8 mouse cellular contexts compared by ENCODE assay signal in the genomic region with DNA sequence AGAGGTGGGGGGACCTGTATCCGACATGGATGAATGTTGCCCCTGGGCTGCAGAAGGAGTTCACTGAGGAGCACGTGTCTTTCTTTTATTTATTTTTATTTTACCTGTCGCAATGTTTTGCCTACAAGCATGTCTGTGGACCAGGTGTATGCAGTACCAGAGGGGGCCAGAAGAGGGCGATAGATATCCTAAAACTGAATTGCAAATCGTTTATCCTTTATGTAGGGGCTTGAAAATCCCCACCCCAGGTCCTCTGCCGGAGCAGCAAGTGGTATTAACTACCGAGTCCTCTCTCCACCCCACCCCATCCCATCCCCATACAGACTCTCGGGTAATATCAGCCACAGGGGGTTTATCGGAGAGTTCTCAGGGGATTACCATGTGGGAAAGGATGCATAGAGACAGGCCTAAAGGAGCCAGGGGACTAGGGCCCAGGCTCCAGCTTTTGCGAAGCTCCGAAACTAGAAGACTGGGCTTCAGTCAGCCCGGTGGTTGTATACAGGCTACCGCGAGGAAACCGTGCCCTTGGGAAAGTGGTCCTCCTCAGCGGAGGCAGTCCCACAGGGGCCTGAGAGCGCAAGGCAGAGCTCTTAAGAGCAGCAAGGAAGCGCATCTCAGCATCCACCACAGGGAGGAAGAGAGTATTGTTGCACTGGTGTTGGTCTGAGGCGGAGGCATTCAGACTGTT. TPM values are rescaled to one million over a fixed set of nuclear protein-coding genes. Genes with fewer than 3 reads are reported as not detected.
A peak's percentile ranks its signal among the peaks of the same experiment; 100 is the strongest.
DNase-seq lines count a peak whose midpoint lies in the region; ATAC-seq and TF ChIP-seq lines count a peak whose summit lies in the region.

No protein-coding gene starts in this region.

- 26% methylated on average over 19 of the region's 19 CpGs for WGBS in heart, embryonic 10.5 days
- 33% methylated on average over 19 of the region's 19 CpGs for WGBS in kidney, postnatal 0 days
- WGBS in liver, adult 2 months: 30% methylated on average over 19 of the region's 19 CpGs
- WGBS in stomach, embryonic 15.5 days: 32% methylated on average over 19 of the region's 19 CpGs

- H3K4me1 ChIP-seq in heart, embryonic 10.5 days: no peaks in the 10 kb centered on the region; the same call in 1 of the 2 replicates
- no peaks in the 10 kb centered on the region for H3K4me1 ChIP-seq in kidney, postnatal 0 days (replicated peaks; ENCODE audit: insufficient read depth, low read length)
- H3K4me1 ChIP-seq in liver, adult 2 months (ENCODE audit: control insufficient read depth, insufficient read depth, low read length): peaks cover 3% of the 10 kb centered on the region
- H3K4me1 ChIP-seq in stomach, embryonic 15.5 days: no peaks in the 10 kb centered on the region

- TF ChIP-seq POLR2A in liver, adult 2 months (IDR thresholded peaks at IDR 0.05; ENCODE audit: extremely low read depth, insufficient read depth, low read length): no peak

- TF ChIP-seq CTCF in kidney, postnatal 0 days (IDR thresholded peaks at IDR 0.05; ENCODE audit: low read depth): peak; percentile 78
- TF ChIP-seq CTCF in liver, adult 2 months (IDR thresholded peaks at IDR 0.05; ENCODE audit: low read depth, low read length): peak; percentile 51

- H3K9ac ChIP-seq in kidney, postnatal 0 days (ENCODE audit: low read depth, low read length): no peak overlapping the region
- H3K9ac ChIP-seq in liver, adult 2 months (ENCODE audit: low read depth, low read length): no peak overlapping the region
- H3K9ac ChIP-seq in stomach, embryonic 15.5 days: no peak overlapping the region

- peak overlapping the region; percentile 45 for H3K4me2 ChIP-seq in kidney, postnatal 0 days (ENCODE audit: low read length)
- H3K4me2 ChIP-seq in stomach, embryonic 15.5 days: peak overlapping the region; percentile 34

- peak overlapping the region; percentile 40; the same call in 1 of the 2 replicates for H3K4me3 ChIP-seq in heart, embryonic 10.5 days
- H3K4me3 ChIP-seq in kidney, postnatal 0 days (replicated peaks; ENCODE audit: low read depth, low read length): no peak overlapping the region
- H3K4me3 ChIP-seq in liver, adult 2 months (ENCODE audit: insufficient read depth, low read depth, low read length): no peak overlapping the region
- H3K4me3 ChIP-seq in stomach, embryonic 15.5 days (replicated peaks): no peak overlapping the region

- DNase-seq in 416B (ENCODE audit: low read depth): peak; percentile 68
- DNase-seq in adrenal gland, adult 8-10 months: peak; percentile 32
- peak; percentile 69 for DNase-seq in embryo, embryonic 9.5 days (ENCODE audit: extremely low spot score)
- DNase-seq in heart, embryonic 10.5 days (ENCODE audit: low spot score): no peak
- peak; percentile 47 for DNase-seq in kidney, postnatal 0 days (ENCODE audit: low spot score)
- DNase-seq in liver, adult 2 months (ENCODE audit: extremely low read depth, low read depth, low spot score): peak; percentile 45
- DNase-seq in natural killer cell, adult 2 months (ENCODE audit: low spot score in 2 of 2): peak; percentile 54 to 73

- H3K36me3 ChIP-seq in heart, embryonic 10.5 days: no peaks in the 10 kb centered on the region
- H3K36me3 ChIP-seq in kidney, postnatal 0 days (ENCODE audit: insufficient read depth, low read length): no peaks in the 10 kb centered on the region
- no peaks in the 10 kb centered on the region for H3K36me3 ChIP-seq in liver, adult 2 months (ENCODE audit: control insufficient read depth, insufficient read depth, low read length)
- no peaks in the 10 kb centered on the region for H3K36me3 ChIP-seq in stomach, embryonic 15.5 days

- H3K9me3 ChIP-seq in heart, embryonic 10.5 days: no peaks in the 10 kb centered on the region
- H3K9me3 ChIP-seq in kidney, postnatal 0 days (replicated peaks; ENCODE audit: low read length): no peaks in the 10 kb centered on the region
- no peaks in the 10 kb centered on the region for H3K9me3 ChIP-seq in stomach, embryonic 15.5 days

- H3K27me3 ChIP-seq in heart, embryonic 10.5 days (ENCODE audit: insufficient read depth, poor library complexity, severe bottlenecking): no peaks in the 10 kb centered on the region
- H3K27me3 ChIP-seq in kidney, postnatal 0 days (ENCODE audit: insufficient read depth, low read length): no peaks in the 10 kb centered on the region
- no peaks in the 10 kb centered on the region for H3K27me3 ChIP-seq in liver, adult 2 months (ENCODE audit: control insufficient read depth, insufficient read depth, low read length)
- no peaks in the 10 kb centered on the region for H3K27me3 ChIP-seq in stomach, embryonic 15.5 days (replicated peaks)

- H3K79me2 ChIP-seq in liver, adult 2 months (ENCODE audit: control insufficient read depth, insufficient read depth, low read length): no peaks in the 10 kb centered on the region

- 0 out of 2 replicates have a peak overlapping the region, but pooled peaks have one; percentile 47 for H3K27ac ChIP-seq in heart, embryonic 10.5 days
- H3K27ac ChIP-seq in kidney, postnatal 0 days: no peak overlapping the region
- no peak overlapping the region for H3K27ac ChIP-seq in liver, adult 2 months (replicated peaks; ENCODE audit: insufficient read depth, low read depth, low read length)
- H3K27ac ChIP-seq in stomach, embryonic 15.5 days: no peak overlapping the region

- ATAC-seq in kidney, postnatal 0 days (replicated peaks; ENCODE audit: low FRiP score, low read depth): no peak
- 0 out of 2 replicates have a peak, but pooled peaks have one; percentile 27 for ATAC-seq in stomach, embryonic 15.5 days (ENCODE audit: insufficient read depth, low FRiP score, low read depth)

RNA-seq across cellular contexts. Expression of a gene that starts 38.1 kb away (rescaled TPM):
- total RNA-seq in adrenal gland, adult 8-10 months (2022): 100 to 1,000 TPM; 317 to 419 (median 366) TPM
- 1,068 and 1,241 TPM in 2 replicates for polyA plus RNA-seq in heart, embryonic 10.5 days (2016; fragmentation: Nextera tagmentation; extraction: Ambion mirVana)
- polyA plus RNA-seq in kidney, postnatal 0 days (2015; fragmentation: Nextera tagmentation; extraction: Ambion mirVana): 1,543 and 1,561 TPM in 2 replicates
- total RNA-seq in liver, adult 2 months (2014; rRNA removed): 748 and 759 TPM in 2 replicates
- polyA plus RNA-seq in liver, adult 2 months (2012; rRNA removed): 693 and 735 TPM in 2 replicates
- 736 and 754 TPM in 2 replicates for polyA plus RNA-seq in stomach, embryonic 15.5 days (2015; fragmentation: Nextera tagmentation; extraction: Ambion mirVana)

RNA-seq across cellular contexts. Expression of a gene that starts 40.2 kb away (rescaled TPM):
- 10 to 100 TPM; 51.4 to 63.9 (median 55.7) TPM for total RNA-seq in adrenal gland, adult 8-10 months (2022)
- 122 and 126 TPM in 2 replicates for polyA plus RNA-seq in heart, embryonic 10.5 days (2016; fragmentation: Nextera tagmentation; extraction: Ambion mirVana)
- polyA plus RNA-seq in kidney, postnatal 0 days (2015; fragmentation: Nextera tagmentation; extraction: Ambion mirVana): 157 and 163 TPM in 2 replicates
- total RNA-seq in liver, adult 2 months (2014; rRNA removed): 12.2 and 17.5 TPM in 2 replicates
- 21.9 and 25.9 TPM in 2 replicates for polyA plus RNA-seq in liver, adult 2 months (2012; rRNA removed)
- 114 and 115 TPM in 2 replicates for polyA plus RNA-seq in stomach, embryonic 15.5 days (2015; fragmentation: Nextera tagmentation; extraction: Ambion mirVana)

RNA-seq across cellular contexts. Expression of a gene that starts 40.4 kb away (rescaled TPM):
- 10 to 100 TPM; 49.0 to 54.6 (median 52.2) TPM for total RNA-seq in adrenal gland, adult 8-10 months (2022)
- polyA plus RNA-seq in heart, embryonic 10.5 days (2016; fragmentation: Nextera tagmentation; extraction: Ambion mirVana): 21.9 and 26.5 TPM in 2 replicates
- polyA plus RNA-seq in kidney, postnatal 0 days (2015; fragmentation: Nextera tagmentation; extraction: Ambion mirVana): 22.5 and 26.4 TPM in 2 replicates
- 26.2 and 30.5 TPM in 2 replicates for total RNA-seq in liver, adult 2 months (2014; rRNA removed)
- polyA plus RNA-seq in liver, adult 2 months (2012; rRNA removed): 9.4 and 12.1 TPM in 2 replicates
- 26.9 and 28.4 TPM in 2 replicates for polyA plus RNA-seq in stomach, embryonic 15.5 days (2015; fragmentation: Nextera tagmentation; extraction: Ambion mirVana)
